Mouse (Mus musculus): ENCODE results near the gene Rusc2. TPM values are rescaled to one million over a fixed set of nuclear protein-coding genes. Genes with fewer than 3 reads are reported as not detected.

Gene Rusc2
- polyA plus RNA-seq, 1 experiment from 2014 or later, result 55.0 TPM

DNA sequence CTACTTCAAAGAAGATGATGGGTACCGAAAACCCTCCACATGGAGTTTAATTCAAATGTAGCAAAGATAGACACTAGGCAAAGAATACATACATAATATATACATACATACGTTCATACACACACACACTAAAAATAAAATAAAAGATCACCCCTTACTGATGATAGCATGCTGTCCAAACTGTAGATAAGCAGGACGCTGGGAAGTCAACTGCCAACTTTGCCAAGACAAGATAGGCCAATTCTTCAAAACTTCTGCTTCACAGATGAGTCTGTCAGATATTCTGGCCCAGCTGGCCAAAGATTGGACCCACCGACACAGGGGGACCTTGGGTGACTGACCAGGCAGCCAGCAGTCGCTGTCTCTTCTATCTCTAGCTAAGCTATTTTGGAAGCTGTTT is 81.3 kb downstream of the Rusc2 start:
- Histone ChIP-seq H3K4me1 (no peaks in the 10 kb centered on the region), H3K27ac (no peak overlapping the region), H3K4me3 (no peak overlapping the region), H3K9me3 (replicated peaks) (no peaks in the 10 kb centered on the region), H3K27me3 (no peaks in the 10 kb centered on the region), H3K4me2 (replicated peaks) (no peak overlapping the region), H3K36me3 (no peaks in the 10 kb centered on the region), H3K9ac (no peak overlapping the region)
- WGBS, result 92% methylated on average over 5 of the region's 5 CpGs
- no peak for ATAC-seq (ENCODE audit: low FRiP score)

GRCm38 (mm10) chr4:43465935-43466334 is 84.2 kb downstream of the Rusc2 start:
- H3K27ac ChIP-seq, result no peak overlapping the region
- ATAC-seq (ENCODE audit: low FRiP score), result no peak
- 92% methylated on average over 6 of the region's 6 CpGs for WGBS
- no peaks in the 10 kb centered on the region for H3K36me3 ChIP-seq
- H3K4me3 ChIP-seq, result no peak overlapping the region
- H3K4me1 ChIP-seq, result no peaks in the 10 kb centered on the region
- no peaks in the 10 kb centered on the region for H3K27me3 ChIP-seq
- no peak overlapping the region for H3K9ac ChIP-seq
- no peaks in the 10 kb centered on the region for H3K9me3 ChIP-seq (replicated peaks)
- H3K4me2 ChIP-seq (replicated peaks), result no peak overlapping the region

GRCm38 (mm10) chr4:43466872-43467271 is 85.1 kb downstream of the Rusc2 start:
- Histone ChIP-seq H3K36me3 (no peaks in the 10 kb centered on the region), H3K9me3 (replicated peaks) (no peaks in the 10 kb centered on the region), H3K27me3 (no peaks in the 10 kb centered on the region), H3K4me1 (no peaks in the 10 kb centered on the region), H3K9ac (no peak overlapping the region), H3K4me2 (replicated peaks) (no peak overlapping the region), H3K27ac (no peak overlapping the region), H3K4me3 (no peak overlapping the region)
- ATAC-seq (ENCODE audit: low FRiP score), result no peak
- WGBS, result 93% methylated on average over 7 of the region's 7 CpGs

DNA sequence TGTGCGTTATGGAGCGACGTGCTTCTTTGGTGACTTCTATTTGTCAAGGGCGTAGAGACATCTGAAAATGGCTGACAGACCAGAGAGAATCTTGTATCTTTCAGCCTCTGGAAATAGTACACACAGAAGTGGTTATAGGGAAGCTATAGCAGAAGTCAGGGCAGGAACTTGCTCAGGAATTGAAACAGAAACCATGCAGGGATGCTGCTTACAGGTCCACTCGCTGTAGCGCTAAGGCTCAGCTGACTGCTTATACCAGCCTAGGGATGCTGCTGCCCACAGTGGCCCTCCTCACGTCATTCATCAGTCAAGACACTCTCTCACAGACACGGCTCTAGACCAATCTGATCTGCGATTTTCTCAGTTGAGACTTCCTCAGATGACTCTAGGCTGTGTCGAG is 88.5 kb downstream of the Rusc2 start:
- H3K36me3 ChIP-seq, result no peaks in the 10 kb centered on the region
- H3K9me3 ChIP-seq (replicated peaks), result no peaks in the 10 kb centered on the region
- no peaks in the 10 kb centered on the region for H3K4me1 ChIP-seq
- no peaks in the 10 kb centered on the region for H3K27me3 ChIP-seq
- H3K9ac ChIP-seq, result no peak overlapping the region
- no peak overlapping the region for H3K4me3 ChIP-seq
- no peak overlapping the region for H3K27ac ChIP-seq
- 93% methylated on average over 10 of the region's 10 CpGs for WGBS
- no peak overlapping the region for H3K4me2 ChIP-seq (replicated peaks)
- no peak for ATAC-seq (ENCODE audit: low FRiP score)

DNA sequence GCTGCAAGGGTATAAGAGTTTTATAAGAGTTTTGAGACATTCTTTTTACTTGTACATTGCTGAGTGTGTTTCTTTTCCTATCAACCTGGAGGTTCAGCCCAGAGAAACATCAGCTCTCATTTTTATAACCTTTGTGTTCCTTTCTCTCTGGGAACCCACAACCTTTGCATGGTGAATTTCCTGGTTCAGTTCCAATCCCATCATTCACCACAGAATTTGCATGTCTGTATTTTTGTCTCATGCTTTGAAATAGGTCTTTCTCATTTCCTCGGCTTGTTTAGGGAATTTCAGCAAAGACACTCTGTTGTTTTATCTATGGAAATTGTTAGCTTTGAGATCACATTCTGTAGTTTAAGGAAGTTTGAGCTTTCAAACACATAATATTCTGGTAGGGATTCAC is 91.9 kb downstream of the Rusc2 start:
- H3K9ac ChIP-seq, result no peak overlapping the region
- H3K27me3 ChIP-seq, result no peaks in the 10 kb centered on the region
- no peak overlapping the region for H3K4me3 ChIP-seq
- H3K4me1 ChIP-seq, result peaks cover 3% of the 10 kb centered on the region; the same call in 1 of the 2 replicates
- no peak for ATAC-seq (ENCODE audit: low FRiP score)
- no peaks in the 10 kb centered on the region for H3K9me3 ChIP-seq (replicated peaks)
- 84% methylated on average over 1 of the region's 1 CpGs for WGBS
- H3K36me3 ChIP-seq, result no peaks in the 10 kb centered on the region
- no peak overlapping the region for H3K27ac ChIP-seq
- no peak overlapping the region for H3K4me2 ChIP-seq (replicated peaks)

- H3K9ac ChIP-seq, result no peak overlapping the region
Observed at GRCm38 (mm10) chr4:43476604-43477003, 94.8 kb downstream of the Rusc2 start.

More at GRCm38 (mm10) chr4:43476604-43477003, 94.8 kb downstream of the Rusc2 start:
- no peaks in the 10 kb centered on the region for H3K9me3 ChIP-seq (replicated peaks)
- ATAC-seq (ENCODE audit: low FRiP score), result no peak
- WGBS, result 83% methylated on average over 6 of the region's 6 CpGs
- H3K27ac ChIP-seq, result no peak overlapping the region
- no peaks in the 10 kb centered on the region for H3K27me3 ChIP-seq
- H3K36me3 ChIP-seq, result no peaks in the 10 kb centered on the region
- peaks cover 3% of the 10 kb centered on the region; the same call in 1 of the 2 replicates for H3K4me1 ChIP-seq
- no peak overlapping the region for H3K4me2 ChIP-seq (replicated peaks)
- H3K4me3 ChIP-seq, result no peak overlapping the region

Other genes with a start within 250 kb of the Rusc2 start
- 0.18 and 0.34 TPM in 2 replicates for gene Atp8b5, start 114.8 kb upstream of the Rusc2 start, polyA plus RNA-seq (2016; fragmentation: Nextera tagmentation; extraction: Ambion mirVana)
- gene Fam166b, start 47.2 kb downstream of the Rusc2 start, polyA plus RNA-seq (2016; fragmentation: Nextera tagmentation; extraction: Ambion mirVana), result 1.3 TPM in 1 of 2 replicates, not detected in the other
- gene Tesk1, start 60.0 kb downstream of the Rusc2 start, polyA plus RNA-seq (2016; fragmentation: Nextera tagmentation; extraction: Ambion mirVana), result 15.7 and 16.2 TPM in 2 replicates
- gene Cd72, start 72.6 kb downstream of the Rusc2 start, polyA plus RNA-seq (2016; fragmentation: Nextera tagmentation; extraction: Ambion mirVana), result 2.0 and 3.8 TPM in 2 replicates
- gene Sit1, start 101.8 kb downstream of the Rusc2 start, polyA plus RNA-seq (2016; fragmentation: Nextera tagmentation; extraction: Ambion mirVana), result not detected in 2 replicates
- 50.8 and 51.4 TPM in 2 replicates for gene Ccdc107, start 110.9 kb downstream of the Rusc2 start, polyA plus RNA-seq (2016; fragmentation: Nextera tagmentation; extraction: Ambion mirVana)
- gene Arhgef39, start 117.7 kb downstream of the Rusc2 start, polyA plus RNA-seq (2016; fragmentation: Nextera tagmentation; extraction: Ambion mirVana), result 22.6 and 26.8 TPM in 2 replicates
- gene Car9, start 125.0 kb downstream of the Rusc2 start, polyA plus RNA-seq (2016; fragmentation: Nextera tagmentation; extraction: Ambion mirVana), result 1.3 and 1.5 TPM in 2 replicates
- gene Tpm2, start 141.8 kb downstream of the Rusc2 start, polyA plus RNA-seq (2016; fragmentation: Nextera tagmentation; extraction: Ambion mirVana), result 59.3 and 105 TPM in 2 replicates
- 60.2 and 65.7 TPM in 2 replicates for gene Creb3, start 180.4 kb downstream of the Rusc2 start, polyA plus RNA-seq (2016; fragmentation: Nextera tagmentation; extraction: Ambion mirVana)
- 70.5 and 71.7 TPM in 2 replicates for gene Tln1, start 180.7 kb downstream of the Rusc2 start, polyA plus RNA-seq (2016; fragmentation: Nextera tagmentation; extraction: Ambion mirVana)
- 40.6 and 43.3 TPM in 2 replicates for gene Rgp1, start 196.7 kb downstream of the Rusc2 start, polyA plus RNA-seq (2016; fragmentation: Nextera tagmentation; extraction: Ambion mirVana)
- 46.5 and 48.7 TPM in 2 replicates for gene Gba2, start 196.9 kb downstream of the Rusc2 start, polyA plus RNA-seq (2016; fragmentation: Nextera tagmentation; extraction: Ambion mirVana)
- gene Msmp, start 202.5 kb downstream of the Rusc2 start, polyA plus RNA-seq (2016; fragmentation: Nextera tagmentation; extraction: Ambion mirVana), result 2.4 and 4.0 TPM in 2 replicates
- gene Npr2, start 250.0 kb downstream of the Rusc2 start, polyA plus RNA-seq (2016; fragmentation: Nextera tagmentation; extraction: Ambion mirVana), result 30.7 and 31.8 TPM in 2 replicates

Measured in hindbrain, embryonic 12.5 days (tissue).